Mouse (Mus musculus): ENCODE data around the gene Zfp366. TPM values are rescaled to one million over a fixed set of nuclear protein-coding genes. Genes with fewer than 3 reads are reported as not detected.
A peak's percentile ranks its signal among the peaks of the same experiment; 100 is the strongest.

Gene Zfp366
- polyA plus RNA-seq, 1 experiment: 0.01 TPM

GRCm38 (mm10) chr13:99239741-99240140 lies 55.1 kb downstream of the Zfp366 start:
- Histone ChIP-seq H3K36me3 (ENCODE audit: control insufficient read depth, insufficient read depth) (no peaks in the 10 kb centered on the region), H3ac (ENCODE audit: control insufficient read depth, insufficient read length) (no peak overlapping the region), H3K79me2 (ENCODE audit: control insufficient read depth, insufficient read depth) (no peaks in the 10 kb centered on the region), H3K4me3 (no peak overlapping the region), H3K4me2 (ENCODE audit: low read depth) (no peak overlapping the region), H3K27me3 (ENCODE audit: control insufficient read depth, insufficient read depth, insufficient read length) (no peaks in the 10 kb centered on the region)
- TF ChIP-seq REST (IDR thresholded peaks at IDR 0.05; ENCODE audit: insufficient read depth, insufficient read length) (no peak), SRF (IDR thresholded peaks at IDR 0.05; ENCODE audit: control insufficient read depth, insufficient read length, low read depth) (no peak), MYOG (IDR thresholded peaks at IDR 0.05; ENCODE audit: control insufficient read depth in 1 of 3, insufficient read depth in 1 of 3, insufficient read length in 2 of 3, low read depth in 2 of 3) (no peak)

- Histone ChIP-seq H3ac (ENCODE audit: control insufficient read depth, insufficient read length) (no peak overlapping the region), H3K4me2 (ENCODE audit: low read depth) (no peak overlapping the region), H3K27me3 (ENCODE audit: control insufficient read depth, insufficient read depth, insufficient read length) (no peaks in the 10 kb centered on the region), H3K36me3 (ENCODE audit: control insufficient read depth, insufficient read depth) (no peaks in the 10 kb centered on the region), H3K79me2 (ENCODE audit: control insufficient read depth, insufficient read depth) (no peaks in the 10 kb centered on the region), H3K4me3 (no peak overlapping the region)
- no peak for TF ChIP-seq REST (IDR thresholded peaks at IDR 0.05; ENCODE audit: insufficient read depth, insufficient read length)
- TF ChIP-seq POLR2A (IDR thresholded peaks at IDR 0.05; ENCODE audit: insufficient read length, low read depth): no peak
- no peak for TF ChIP-seq SRF (IDR thresholded peaks at IDR 0.05; ENCODE audit: control insufficient read depth, insufficient read length, low read depth)
- TF ChIP-seq E2F4 (IDR thresholded peaks at IDR 0.05; ENCODE audit: insufficient read depth): no peak
- no peak for TF ChIP-seq TCF3 (IDR thresholded peaks at IDR 0.05; ENCODE audit: insufficient read length, low read depth)
- TF ChIP-seq POLR2AphosphoS2 (IDR thresholded peaks at IDR 0.05; ENCODE audit: insufficient read length, low read depth): no peak
- no peak for TF ChIP-seq MYOG (IDR thresholded peaks at IDR 0.05; ENCODE audit: control insufficient read depth in 1 of 3, insufficient read depth in 1 of 3, insufficient read length in 2 of 3, low read depth in 2 of 3)
- TF ChIP-seq MAX (IDR thresholded peaks at IDR 0.05; ENCODE audit: low read depth): no peak
- TF ChIP-seq TCF12 (IDR thresholded peaks at IDR 0.05; ENCODE audit: insufficient read depth, poor library complexity, severe bottlenecking): no peak
- no peak for TF ChIP-seq USF1 (IDR thresholded peaks at IDR 0.05; ENCODE audit: low read depth)
- TF ChIP-seq MYOD1 (IDR thresholded peaks at IDR 0.05; ENCODE audit: control insufficient read depth in 1 of 3, insufficient read length in 2 of 3, low read depth in 2 of 3): no peak
- no peak for TF ChIP-seq CEBPB (IDR thresholded peaks at IDR 0.05; ENCODE audit: insufficient read depth, poor library complexity, severe bottlenecking)
Observed at GRCm38 (mm10) chr13:99241984-99242383, 57.4 kb downstream of the Zfp366 start.

- H3K27me3 ChIP-seq (ENCODE audit: control insufficient read depth, insufficient read depth, insufficient read length): no peaks in the 10 kb centered on the region
- H3K4me2 ChIP-seq (ENCODE audit: low read depth): peak overlapping the region; percentile 31
- no peak overlapping the region for H3K4me3 ChIP-seq
- no peak overlapping the region for H3ac ChIP-seq (ENCODE audit: control insufficient read depth, insufficient read length)
- H3K36me3 ChIP-seq (ENCODE audit: control insufficient read depth, insufficient read depth): no peaks in the 10 kb centered on the region
- no peak for TF ChIP-seq USF1 (IDR thresholded peaks at IDR 0.05; ENCODE audit: low read depth)
- TF ChIP-seq MAX (IDR thresholded peaks at IDR 0.05; ENCODE audit: low read depth): no peak
- TF ChIP-seq POLR2A (IDR thresholded peaks at IDR 0.05; ENCODE audit: insufficient read length, low read depth): no peak
- no peak for TF ChIP-seq TCF12 (IDR thresholded peaks at IDR 0.05; ENCODE audit: insufficient read depth, poor library complexity, severe bottlenecking)
- no peak for TF ChIP-seq E2F4 (IDR thresholded peaks at IDR 0.05; ENCODE audit: insufficient read depth)
- TF ChIP-seq MYOD1 (IDR thresholded peaks at IDR 0.05; ENCODE audit: control insufficient read depth in 1 of 3, insufficient read length in 2 of 3, low read depth in 2 of 3): no peak
- TF ChIP-seq SRF (IDR thresholded peaks at IDR 0.05; ENCODE audit: control insufficient read depth, insufficient read length, low read depth): no peak
- no peak for TF ChIP-seq POLR2AphosphoS2 (IDR thresholded peaks at IDR 0.05; ENCODE audit: insufficient read length, low read depth)
- H3K79me2 ChIP-seq (ENCODE audit: control insufficient read depth, insufficient read depth): no peaks in the 10 kb centered on the region
Observed at GRCm38 (mm10) chr13:99242895-99243294, 58.3 kb downstream of the Zfp366 start.

GRCm38 (mm10) chr13:99243831-99244230 lies 59.2 kb downstream of the Zfp366 start:
- no peaks in the 10 kb centered on the region for H3K79me2 ChIP-seq (ENCODE audit: control insufficient read depth, insufficient read depth)
- no peak overlapping the region for H3K4me3 ChIP-seq
- H3ac ChIP-seq (ENCODE audit: control insufficient read depth, insufficient read length): no peak overlapping the region
- TF ChIP-seq SRF (IDR thresholded peaks at IDR 0.05; ENCODE audit: control insufficient read depth, insufficient read length, low read depth) (no peak), POLR2A (IDR thresholded peaks at IDR 0.05; ENCODE audit: insufficient read length, low read depth) (no peak), USF1 (IDR thresholded peaks at IDR 0.05; ENCODE audit: low read depth) (no peak), MYOG (IDR thresholded peaks at IDR 0.05; ENCODE audit: control insufficient read depth in 1 of 3, insufficient read depth in 1 of 3, insufficient read length in 2 of 3, low read depth in 2 of 3) (no peak), CEBPB (IDR thresholded peaks at IDR 0.05; ENCODE audit: insufficient read depth, poor library complexity, severe bottlenecking) (no peak), MYOD1 (IDR thresholded peaks at IDR 0.05; ENCODE audit: control insufficient read depth in 1 of 3, insufficient read length in 2 of 3, low read depth in 2 of 3) (no peak), MAX (IDR thresholded peaks at IDR 0.05; ENCODE audit: low read depth) (no peak), POLR2AphosphoS2 (IDR thresholded peaks at IDR 0.05; ENCODE audit: insufficient read length, low read depth) (no peak), TCF12 (IDR thresholded peaks at IDR 0.05; ENCODE audit: insufficient read depth, poor library complexity, severe bottlenecking) (no peak), E2F4 (IDR thresholded peaks at IDR 0.05; ENCODE audit: insufficient read depth) (no peak), REST (IDR thresholded peaks at IDR 0.05; ENCODE audit: insufficient read depth, insufficient read length) (no peak), TCF3 (IDR thresholded peaks at IDR 0.05; ENCODE audit: insufficient read length, low read depth) (no peak)
- H3K36me3 ChIP-seq (ENCODE audit: control insufficient read depth, insufficient read depth): no peaks in the 10 kb centered on the region
- no peak overlapping the region for H3K4me2 ChIP-seq (ENCODE audit: low read depth)
- H3K27me3 ChIP-seq (ENCODE audit: control insufficient read depth, insufficient read depth, insufficient read length): no peaks in the 10 kb centered on the region

- no peaks in the 10 kb centered on the region for H3K27me3 ChIP-seq (ENCODE audit: control insufficient read depth, insufficient read depth, insufficient read length)
- H3ac ChIP-seq (ENCODE audit: control insufficient read depth, insufficient read length): no peak overlapping the region
- no peaks in the 10 kb centered on the region for H3K36me3 ChIP-seq (ENCODE audit: control insufficient read depth, insufficient read depth)
- no peaks in the 10 kb centered on the region for H3K79me2 ChIP-seq (ENCODE audit: control insufficient read depth, insufficient read depth)
- H3K4me2 ChIP-seq (ENCODE audit: low read depth): no peak overlapping the region
- no peak for TF ChIP-seq TCF3 (IDR thresholded peaks at IDR 0.05; ENCODE audit: insufficient read length, low read depth)
- no peak for TF ChIP-seq MYOD1 (IDR thresholded peaks at IDR 0.05; ENCODE audit: control insufficient read depth in 1 of 3, insufficient read length in 2 of 3, low read depth in 2 of 3)
- TF ChIP-seq REST (IDR thresholded peaks at IDR 0.05; ENCODE audit: insufficient read depth, insufficient read length): no peak
- TF ChIP-seq MAX (IDR thresholded peaks at IDR 0.05; ENCODE audit: low read depth): no peak
- TF ChIP-seq MYOG (IDR thresholded peaks at IDR 0.05; ENCODE audit: control insufficient read depth in 1 of 3, insufficient read depth in 1 of 3, insufficient read length in 2 of 3, low read depth in 2 of 3): no peak
- H3K4me3 ChIP-seq: no peak overlapping the region
Observed at GRCm38 (mm10) chr13:99244471-99244870, 59.8 kb downstream of the Zfp366 start.
